In genomic region chr1:60408501-60409167, GRCm38 (mm10) we compare ENCODE assay signal across 8 mouse cellular contexts. TPM values are rescaled to one million over a fixed set of nuclear protein-coding genes. Genes with fewer than 3 reads are reported as not detected.
A peak's percentile ranks its signal among the peaks of the same experiment; 100 is the strongest.
DNase-seq lines count a peak whose midpoint lies in the region; ATAC-seq and TF ChIP-seq lines count a peak whose summit lies in the region.

No protein-coding gene starts in this region.

- peaks cover 15% of the 10 kb centered on the region for H3K4me1 ChIP-seq in kidney, embryonic 15.5 days
- peaks cover 3% of the 10 kb centered on the region for H3K4me1 ChIP-seq in cortical plate, adult 2 months (ENCODE audit: control insufficient read depth, insufficient read depth, low read length)
- peaks cover 4% of the 10 kb centered on the region for H3K4me1 ChIP-seq in intestine, embryonic 14.5 days (replicated peaks; ENCODE audit: control insufficient read depth, insufficient read depth, low read length)

- peak overlapping the region; percentile 78 for H3K9ac ChIP-seq in kidney, embryonic 15.5 days
- H3K9ac ChIP-seq in intestine, embryonic 14.5 days (ENCODE audit: low read length), result peak overlapping the region; percentile 86

- 15% methylated on average over 13 of the region's 13 CpGs for WGBS in kidney, embryonic 15.5 days
- WGBS in intestine, embryonic 14.5 days, result 16% methylated on average over 13 of the region's 13 CpGs

- TF ChIP-seq POLR2A in cortical plate, adult 2 months (IDR thresholded peaks at IDR 0.05; ENCODE audit: extremely low read depth, insufficient read depth, low read length), result no peak
- no peak for TF ChIP-seq POLR2A in myocyte (IDR thresholded peaks at IDR 0.05; ENCODE audit: insufficient read length, low read depth)

- peak overlapping the region; percentile 69 for H3K4me2 ChIP-seq in kidney, embryonic 15.5 days
- peak overlapping the region; percentile 74 for H3K4me2 ChIP-seq in intestine, embryonic 14.5 days (ENCODE audit: low read length)
- H3K4me2 ChIP-seq in myocyte (ENCODE audit: low read depth), result peak overlapping the region; percentile 90

- H3K27me3 ChIP-seq in kidney, embryonic 15.5 days, result no peaks in the 10 kb centered on the region
- H3K27me3 ChIP-seq in intestine, embryonic 14.5 days (replicated peaks; ENCODE audit: control insufficient read depth, insufficient read depth, low read length), result no peaks in the 10 kb centered on the region
- H3K27me3 ChIP-seq in myocyte (ENCODE audit: control insufficient read depth, insufficient read depth, insufficient read length), result no peaks in the 10 kb centered on the region

- H3K79me2 ChIP-seq in myocyte (ENCODE audit: control insufficient read depth, insufficient read depth), result peaks cover 27% of the 10 kb centered on the region

- TF ChIP-seq CTCF in cortical plate, adult 2 months (IDR thresholded peaks at IDR 0.05; ENCODE audit: extremely low read depth, insufficient read depth, low read length), result no peak

- H3ac ChIP-seq in myocyte (ENCODE audit: control insufficient read depth, insufficient read length), result no peak overlapping the region

- H3K27ac ChIP-seq in kidney, embryonic 15.5 days, result peak overlapping the region; percentile 97
- peak overlapping the region; percentile 94 for H3K27ac ChIP-seq in cortical plate, adult 2 months (ENCODE audit: insufficient read depth, low read length)
- peak overlapping the region; percentile 93 for H3K27ac ChIP-seq in intestine, embryonic 14.5 days (ENCODE audit: low read depth)

- H3K36me3 ChIP-seq in kidney, embryonic 15.5 days, result no peaks in the 10 kb centered on the region
- no peaks in the 10 kb centered on the region for H3K36me3 ChIP-seq in intestine, embryonic 14.5 days (ENCODE audit: control insufficient read depth, insufficient read depth, low read length)
- H3K36me3 ChIP-seq in myocyte (ENCODE audit: control insufficient read depth, insufficient read depth), result no peaks in the 10 kb centered on the region

- DNase-seq in kidney, adult 8-10 months, result no peak
- no peak for DNase-seq in intestine, embryonic 14.5 days (ENCODE audit: low spot score)
- no peak for DNase-seq in thymus, postnatal 14 days
- no peak for DNase-seq in cerebellum, adult 18-20 months
- DNase-seq in layer of hippocampus, postnatal 14 days (ENCODE audit: low spot score in 2 of 2), result no peak

- peak overlapping the region; percentile 94 for H3K4me3 ChIP-seq in kidney, embryonic 15.5 days (replicated peaks)
- H3K4me3 ChIP-seq in cortical plate, adult 2 months (ENCODE audit: insufficient read depth, low read length), result peak overlapping the region; percentile 90
- peak overlapping the region; percentile 94 for H3K4me3 ChIP-seq in intestine, embryonic 14.5 days (ENCODE audit: low read depth, low read length)
- peak overlapping the region; percentile 73 for H3K4me3 ChIP-seq in myocyte

- H3K9me3 ChIP-seq in kidney, embryonic 15.5 days (replicated peaks), result no peaks in the 10 kb centered on the region
- no peaks in the 10 kb centered on the region for H3K9me3 ChIP-seq in intestine, embryonic 14.5 days (ENCODE audit: control insufficient read depth, low read length)

- peak; percentile 40 for ATAC-seq in kidney, embryonic 15.5 days (replicated peaks; ENCODE audit: low FRiP score)
- ATAC-seq in intestine, embryonic 14.5 days (replicated peaks; ENCODE audit: low FRiP score, low TSS enrichment, low read depth), result peak; percentile 38

TF ChIP-seq in myocyte, 11 proteins besides CTCF, POLR2A, EP300 and RAD21:
- TF ChIP-seq MAX (IDR thresholded peaks at IDR 0.05; ENCODE audit: low read depth) (no peak), MYOG (IDR thresholded peaks at IDR 0.05; ENCODE audit: control insufficient read depth in 1 of 3, insufficient read depth in 1 of 3, insufficient read length in 2 of 3, low read depth in 2 of 3) (no peak), POLR2AphosphoS2 (IDR thresholded peaks at IDR 0.05; ENCODE audit: insufficient read length, low read depth) (no peak), TCF12 (IDR thresholded peaks at IDR 0.05; ENCODE audit: insufficient read depth, poor library complexity, severe bottlenecking) (no peak), MYOD1 (IDR thresholded peaks at IDR 0.05; ENCODE audit: control insufficient read depth in 1 of 3, insufficient read length in 2 of 3, low read depth in 2 of 3) (no peak)

RNA-seq across cellular contexts. Expression of gene Abi2, which starts 0.8 kb away (rescaled TPM):
- 37.5 and 39.6 TPM in 2 replicates for polyA plus RNA-seq in kidney, embryonic 15.5 days (2015; fragmentation: Nextera tagmentation; extraction: Ambion mirVana)
- 117 TPM in 2 replicates for polyA plus RNA-seq in cortical plate, adult 2 months (2012; rRNA removed)
- polyA plus RNA-seq in intestine, embryonic 14.5 days (2014; fragmentation: Nextera tagmentation; extraction: Ambion mirVana), result 19.4 and 28.0 TPM in 2 replicates
- polyA plus RNA-seq in myocyte (2012; fragmentation: generic; extraction: Trizol), result 6.7 TPM
- 100 to 1,000 TPM; 361 to 368 TPM for total RNA-seq in layer of hippocampus, postnatal 14 days (2021)
